Mouse (Mus musculus): ENCODE measurements at regions not wholly inside any gene's neighbourhood (a gene's known extent, or its start where the extent isn't known, plus 50 kb on each side); places are given as distances from the start of the nearest gene placed in this dataset.
A peak's percentile ranks its signal among the peaks of the same experiment; 100 is the strongest.

DNA sequence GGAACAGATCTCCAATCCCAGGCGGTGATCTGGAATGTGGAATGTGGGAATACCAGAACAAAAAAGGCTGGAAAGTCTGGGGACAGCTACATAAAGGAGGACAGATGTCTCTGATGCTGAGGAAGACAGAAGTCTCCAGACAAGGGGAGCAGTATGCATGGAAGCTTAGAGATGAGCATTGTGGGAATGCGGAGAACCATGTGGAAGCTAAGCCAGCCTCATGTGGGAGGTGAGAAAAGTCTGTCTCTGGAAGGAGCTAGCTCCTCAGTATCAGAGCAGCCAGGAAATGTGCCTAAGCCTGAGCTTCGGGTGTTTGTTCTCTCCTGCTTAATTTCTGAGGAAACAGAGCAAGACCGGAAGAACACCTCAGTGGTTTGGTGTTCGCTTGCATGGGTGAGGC, 53.4 kb upstream of the Cdh5 start:
- DNase-seq: no peak

DNA sequence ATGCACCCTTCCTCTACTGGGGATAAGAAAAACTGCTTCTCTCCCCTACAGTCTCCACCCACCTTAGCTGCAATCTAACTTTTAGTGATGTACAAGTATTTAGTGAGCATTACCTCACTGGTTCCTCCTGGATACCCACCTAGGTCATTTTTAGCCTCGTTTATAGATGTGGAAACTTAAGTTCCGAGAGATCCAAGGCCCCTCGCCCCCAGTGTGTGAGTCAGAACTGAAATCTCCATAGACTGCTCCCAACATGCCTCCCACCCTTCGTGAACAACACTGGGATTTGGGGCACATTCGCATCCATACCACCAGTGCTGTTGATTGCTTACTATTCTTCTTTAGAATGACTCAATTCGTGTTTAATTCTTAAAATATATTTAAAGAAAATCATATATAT, 52.2 kb upstream of the Cdh5 start:
- DNase-seq: no peak

DNA sequence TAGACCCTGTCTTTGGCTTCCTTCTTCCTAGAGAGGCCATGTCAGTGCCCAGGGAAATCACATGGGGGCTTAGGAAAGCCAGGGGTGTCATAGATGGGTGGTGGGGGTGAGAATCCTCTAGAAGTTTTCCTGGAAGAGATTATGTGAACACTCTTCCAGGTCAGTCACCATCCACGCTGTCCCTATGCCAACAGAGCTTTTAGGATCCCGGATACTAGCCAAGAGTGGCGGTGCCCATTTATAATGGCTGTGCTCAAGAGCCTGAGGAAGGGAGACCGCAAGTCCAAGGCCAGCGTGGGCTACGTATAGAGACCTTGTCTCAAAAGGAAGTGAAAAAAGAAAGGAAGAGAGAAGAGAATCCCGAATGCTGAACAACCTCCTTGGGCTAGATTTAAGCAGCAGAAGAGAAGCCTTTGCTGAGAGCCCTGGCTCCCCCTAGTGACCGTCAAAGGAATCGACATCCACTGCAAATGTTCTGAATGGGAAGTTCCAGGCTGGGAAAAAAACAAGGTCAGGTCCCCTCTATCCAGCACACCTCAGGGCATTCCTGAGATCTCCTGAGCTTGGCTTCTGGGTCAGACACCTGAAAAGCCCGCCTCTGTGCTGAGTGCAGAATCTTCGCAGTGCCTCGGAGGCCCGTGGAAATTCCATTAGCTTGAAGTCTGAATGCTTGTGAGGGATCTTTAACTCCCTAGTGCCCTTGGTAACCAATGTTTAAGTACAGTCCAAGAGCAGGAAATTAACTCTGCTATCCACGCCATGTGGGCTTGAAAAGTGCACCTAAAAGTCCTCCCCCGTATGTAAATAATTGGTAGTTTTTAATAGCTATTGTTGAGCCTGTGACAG, 50.5 kb upstream of the Cdh5 start:
- DNase-seq: peak; percentile 53 to 83

DNA sequence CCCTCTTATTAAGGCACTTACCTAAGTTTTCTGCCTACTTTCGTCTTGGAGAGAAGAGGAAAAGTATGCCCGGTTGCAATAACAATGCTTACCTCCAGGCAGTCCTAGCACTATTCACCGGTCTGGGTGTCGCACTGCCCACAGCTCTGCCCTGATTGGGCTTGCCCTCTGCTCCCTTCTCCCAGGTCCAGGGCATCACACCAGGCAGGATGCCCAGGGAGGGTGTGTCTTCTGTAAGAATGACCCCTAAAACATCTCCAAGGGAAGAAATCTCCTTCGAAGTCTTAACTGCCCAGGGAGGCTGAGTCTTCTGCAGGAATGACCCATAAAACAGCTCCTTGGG, 49.9 kb upstream of the Cdh5 start:
- DNase-seq: no peak
